Mouse (Mus musculus): ENCODE data around the gene Rwdd2b. TPM values are rescaled to one million over a fixed set of nuclear protein-coding genes. Genes with fewer than 3 reads are reported as not detected.
A peak's percentile ranks its signal among the peaks of the same experiment; 100 is the strongest.

The Rwdd2b gene
- total RNA-seq (2012; rRNA removed): 14.2 and 17.6 TPM in 2 replicates
- 35.9 and 37.9 TPM in 2 replicates for total RNA-seq (2014; rRNA removed)
- 32.5 and 35.9 TPM in 2 replicates for polyA plus RNA-seq (2012; ENCODE audit: insufficient read length, low read depth)

GRCm38 (mm10) chr16:87440184-87440686 lies at the start of gene Rwdd2b:
TSS of gene Rwdd2b (minus strand) at chr16:87440573.
- H3K4me2 ChIP-seq (ENCODE audit: insufficient read depth, low read depth, poor library complexity, severe bottlenecking): peak within 1 kb of the TSS; percentile 93
- peaks cover 10 to 21% of the 10 kb centered on the region in 2 experiments for H3K36me3 ChIP-seq (replicated peaks in 1 of 2; ENCODE audit: control insufficient read depth in 1 of 2, insufficient read depth in 1 of 2, low read length in 1 of 2)
- no peaks in the 10 kb centered on the region for H3K79me2 ChIP-seq (replicated peaks; ENCODE audit: control insufficient read depth, extremely low read depth, insufficient read depth, poor library complexity, severe bottlenecking)
- in situ Hi-C loops (cut with MboI; ENCODE audit: low pct_ligation_motif_present, low pct_unique_long_range_greater_than_20kb, low sequenced_read_pairs) (no loop called here), dilution Hi-C loops (cut with MboI; ENCODE audit: extremely low pct_ligation_motif_present, extremely low pct_unique_long_range_greater_than_20kb, low sequenced_read_pairs) (no loop called here)
- peak within 1 kb of the TSS; percentile 63 to 83 (median 76) for H3K4me3 ChIP-seq (replicated peaks in 1 of 3; ENCODE audit: low read depth in 2 of 3, low read length in 2 of 3, poor library complexity in 1 of 3)
- DNase-seq (ENCODE audit: extremely low read depth): peak; percentile 99
- peaks cover 3 to 23% of the 10 kb centered on the region in 2 experiments; a peak in 2 of 4 replicates for H3K4me1 ChIP-seq (ENCODE audit: control insufficient read depth in 1 of 2, insufficient read depth in 2 of 2)
- TF ChIP-seq IRF4 (IDR thresholded peaks at IDR 0.05; ENCODE audit: low read depth, low read length) (peak; percentile 21; the same call in 1 of the 2 replicates), ELF1 (IDR thresholded peaks at IDR 0.05; ENCODE audit: low read depth, low read length) (peak; percentile 99), JUN (IDR thresholded peaks at IDR 0.05; ENCODE audit: insufficient read depth, low read depth, low read length) (no peak), TCF12 (IDR thresholded peaks at IDR 0.05; ENCODE audit: low read depth, low read length) (peak; percentile 88), E2F4 (IDR thresholded peaks at IDR 0.05; ENCODE audit: insufficient replicate concordance, low read depth, low read length) (no peak), MEF2A (IDR thresholded peaks at IDR 0.05; ENCODE audit: borderline replicate concordance, low read depth, low read length) (peak; percentile 20; the same call in 1 of the 2 replicates), ZC3H11A (IDR thresholded peaks at IDR 0.05; ENCODE audit: low read depth, low read length) (no peak), SIN3A (IDR thresholded peaks at IDR 0.05; ENCODE audit: low read length) (peak; percentile 71; the same call in 1 of the 2 replicates), RCOR1 (conservative IDR thresholded peaks at IDR 0.05; ENCODE audit: low read depth, low read length) (no peak), CTCF (conservative IDR thresholded peaks at IDR 0.05 in 1 of 2, IDR thresholded peaks at IDR 0.05 in 1 of 2; ENCODE audit: low read depth in 2 of 2, low read length in 2 of 2) (no peak), GABPA (IDR thresholded peaks at IDR 0.05; ENCODE audit: insufficient replicate concordance, low read depth, low read length) (no peak), NRF1 (IDR thresholded peaks at IDR 0.05; ENCODE audit: low read depth, low read length) (peak; percentile 88), MAFK (IDR thresholded peaks at IDR 0.05; ENCODE audit: insufficient replicate concordance, low read length) (no peak), MAX (IDR thresholded peaks at IDR 0.05; ENCODE audit: low read length) (no peak; the same call in 1 of the 2 replicates), JUND (conservative IDR thresholded peaks at IDR 0.05; ENCODE audit: low read depth, low read length) (no peak), CHD1 (IDR thresholded peaks at IDR 0.05; ENCODE audit: low read depth, low read length) (no peak), MXI1 (IDR thresholded peaks at IDR 0.05; ENCODE audit: low read depth, low read length) (peak; percentile 49; the same call in 1 of the 2 replicates), KAT2A (IDR thresholded peaks at IDR 0.05; ENCODE audit: insufficient replicate concordance, low read length) (0 out of 2 replicates have a peak, but pooled peaks have one; percentile 5), RAD21 (IDR thresholded peaks at IDR 0.05; ENCODE audit: low read depth, low read length) (no peak), MAZ (IDR thresholded peaks at IDR 0.05; ENCODE audit: low read depth, low read length) (no peak), SMC3 (IDR thresholded peaks at IDR 0.05; ENCODE audit: low read depth, low read length) (no peak), EP300 (IDR thresholded peaks at IDR 0.05; ENCODE audit: low read length) (no peak), HCFC1 (IDR thresholded peaks at IDR 0.05; ENCODE audit: low read depth, low read length) (peak; percentile 74), USF2 (conservative IDR thresholded peaks at IDR 0.05; ENCODE audit: low read depth, low read length) (no peak), USF1 (IDR thresholded peaks at IDR 0.05; ENCODE audit: low read depth, low read length) (no peak), POLR2AphosphoS2 (IDR thresholded peaks at IDR 0.05; ENCODE audit: low read depth, low read length) (peak; percentile 77; the same call in 1 of the 2 replicates), CHD2 (IDR thresholded peaks at IDR 0.05; ENCODE audit: low read length) (peak; percentile 13; the same call in 1 of the 2 replicates), UBTF (IDR thresholded peaks at IDR 0.05; ENCODE audit: low read depth, low read length) (0 out of 2 replicates have a peak, but pooled peaks have one; percentile 33), TBP (conservative IDR thresholded peaks at IDR 0.05; ENCODE audit: low read depth, low read length) (peak; percentile 84), ZKSCAN1 (IDR thresholded peaks at IDR 0.05; ENCODE audit: borderline replicate concordance, low read depth, low read length) (no peak), MYC (IDR thresholded peaks at IDR 0.05; ENCODE audit: low read depth, low read length) (peak; percentile 15; the same call in 1 of the 2 replicates), ZMIZ1 (IDR thresholded peaks at IDR 0.05; ENCODE audit: low read depth, low read length) (peak; percentile 46; the same call in 1 of the 2 replicates), PAX5 (IDR thresholded peaks at IDR 0.05; ENCODE audit: low read length) (no peak), BHLHE40 (IDR thresholded peaks at IDR 0.05; ENCODE audit: low read depth, low read length) (no peak), ZNF384 (IDR thresholded peaks at IDR 0.05; ENCODE audit: low read depth, low read length) (no peak; the same call in 1 of the 2 replicates), ETS1 (conservative IDR thresholded peaks at IDR 0.05; ENCODE audit: low read depth, low read length) (no peak), NELFE (IDR thresholded peaks at IDR 0.05; ENCODE audit: low read depth, low read length) (peak; percentile 89), POLR2A (IDR thresholded peaks at IDR 0.05; ENCODE audit: low read depth, low read length) (peak; percentile 92)
- peak within 1 kb of the TSS; percentile 42 for H3K27ac ChIP-seq (ENCODE audit: insufficient read depth, low read depth)
- no peaks in the 10 kb centered on the region for H3K27me3 ChIP-seq (replicated peaks)
- H3K9ac ChIP-seq (ENCODE audit: insufficient read depth, low read depth): peak within 1 kb of the TSS; percentile 65
- H3K9me3 ChIP-seq (replicated peaks; ENCODE audit: low read length): no peaks in the 10 kb centered on the region

All from CH12.LX (cell line).